Mouse (Mus musculus): ENCODE results near the gene Acsl4.

Acsl4 gene

GRCm38 (mm10) chrX:142358427-142358826 lies 31.9 kb downstream of the Acsl4 start:
- DNase-seq (ENCODE audit: low spot score in 2 of 2), result no peak

- DNase-seq (ENCODE audit: low spot score in 2 of 2), result no peak
Measured at GRCm38 (mm10) chrX:142336207-142336606, 54.1 kb downstream of the Acsl4 start.

GRCm38 (mm10) chrX:142335502-142335901 lies 54.8 kb downstream of the Acsl4 start:
- DNase-seq (ENCODE audit: low spot score in 2 of 2), result no peak

GRCm38 (mm10) chrX:142325760-142326159 lies 64.6 kb downstream of the Acsl4 start:
- no peak for DNase-seq (ENCODE audit: low spot score in 2 of 2)

GRCm38 (mm10) chrX:142316106-142316505 lies 74.2 kb downstream of the Acsl4 start:
- DNase-seq (ENCODE audit: low spot score in 2 of 2), result no peak

- no peak for DNase-seq (ENCODE audit: low spot score in 2 of 2)
Measured at GRCm38 (mm10) chrX:142315270-142315669, 75.1 kb downstream of the Acsl4 start.

- DNase-seq (ENCODE audit: low spot score in 2 of 2), result no peak
Measured at GRCm38 (mm10) chrX:142314307-142315024, 75.9 kb downstream of the Acsl4 start.

DNA sequence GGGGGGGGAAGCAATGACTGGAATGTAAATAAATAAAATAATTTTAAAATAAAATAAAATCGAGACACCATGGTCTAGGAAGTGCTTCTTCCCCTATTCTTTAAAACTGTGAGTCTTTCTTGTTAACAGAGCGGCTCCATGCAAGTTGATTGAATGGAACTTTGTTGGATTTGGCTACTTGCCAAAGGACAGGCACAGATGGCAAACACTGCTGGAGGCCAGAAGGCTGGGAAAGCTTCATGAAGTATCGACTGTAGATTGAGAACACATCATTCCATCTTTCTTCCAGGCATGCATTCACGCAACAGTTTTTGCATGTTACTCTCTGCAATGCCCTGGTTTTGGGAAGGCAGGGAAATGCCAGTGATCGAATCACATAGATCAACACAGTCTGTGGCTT lies 79.9 kb downstream of the Acsl4 start:
- no peak for DNase-seq (ENCODE audit: low spot score in 2 of 2)

DNA sequence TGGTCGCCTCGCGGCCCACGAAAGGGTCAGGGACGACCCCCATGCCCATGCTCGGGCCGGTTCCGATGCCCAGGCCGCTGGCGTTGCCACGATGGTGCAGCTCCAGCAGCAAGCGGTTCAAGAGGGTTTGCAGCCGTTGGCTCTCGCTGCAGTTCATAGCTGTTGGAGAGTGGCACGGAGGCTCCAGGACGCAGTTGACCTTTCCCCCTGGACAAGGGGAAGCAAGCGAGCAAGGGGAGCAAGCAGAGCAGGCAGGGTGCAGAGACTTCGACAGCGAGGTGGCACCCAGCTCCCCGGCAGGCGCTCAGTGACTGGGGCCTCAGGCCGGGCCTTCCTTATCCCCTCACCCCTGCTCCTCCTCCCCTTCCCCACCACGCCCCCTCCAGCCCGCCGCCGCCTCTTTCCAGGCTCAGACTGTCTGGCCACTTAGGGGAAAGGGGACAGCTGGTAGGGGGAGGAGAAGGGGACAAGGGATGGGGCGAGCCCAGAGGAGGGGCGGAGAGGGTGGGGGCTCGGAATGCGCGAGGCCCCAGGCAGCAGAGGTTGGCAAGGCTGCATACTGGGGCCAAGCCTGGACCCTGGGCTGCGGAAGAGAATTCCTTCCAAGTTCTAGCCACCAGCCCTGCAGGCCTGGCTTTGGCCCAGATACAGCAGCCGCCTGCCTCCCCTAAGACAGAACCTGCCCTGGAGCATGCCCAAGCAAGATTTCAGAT lies 84.3 kb downstream of the Acsl4 start, which contains the start of gene Kcne1l:
Kcne1l (minus strand) TSS at position 426 of the 713 bp plus-strand sequence.
- no peak for DNase-seq (ENCODE audit: low spot score in 2 of 2)

- no peak for DNase-seq (ENCODE audit: low spot score in 2 of 2)
Measured at GRCm38 (mm10) chrX:142305010-142305868, 85.1 kb downstream of the Acsl4 start.

DNA sequence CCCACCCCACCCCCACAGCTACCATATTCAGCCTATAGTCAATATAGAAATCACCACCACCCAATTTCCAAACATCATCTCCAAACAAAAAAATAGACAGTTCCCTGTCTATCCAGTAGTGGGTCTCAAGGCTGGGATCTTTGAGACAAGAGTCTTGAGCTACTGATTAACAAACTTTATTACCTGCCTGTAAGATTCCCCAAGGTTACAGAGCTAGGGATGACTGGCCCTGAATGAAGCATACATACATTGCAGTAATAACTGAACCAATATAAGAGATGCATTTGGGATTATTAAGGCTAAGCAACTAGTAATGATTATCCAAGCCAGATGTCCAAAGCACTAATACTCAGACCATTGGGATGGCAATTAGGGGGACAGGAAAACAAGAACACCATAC lies 85.7 kb downstream of the Acsl4 start:
- no peak for DNase-seq (ENCODE audit: low spot score in 2 of 2)

- no peak for DNase-seq (ENCODE audit: low spot score in 2 of 2)
Measured at GRCm38 (mm10) chrX:142303456-142303855, 86.9 kb downstream of the Acsl4 start.

DNA sequence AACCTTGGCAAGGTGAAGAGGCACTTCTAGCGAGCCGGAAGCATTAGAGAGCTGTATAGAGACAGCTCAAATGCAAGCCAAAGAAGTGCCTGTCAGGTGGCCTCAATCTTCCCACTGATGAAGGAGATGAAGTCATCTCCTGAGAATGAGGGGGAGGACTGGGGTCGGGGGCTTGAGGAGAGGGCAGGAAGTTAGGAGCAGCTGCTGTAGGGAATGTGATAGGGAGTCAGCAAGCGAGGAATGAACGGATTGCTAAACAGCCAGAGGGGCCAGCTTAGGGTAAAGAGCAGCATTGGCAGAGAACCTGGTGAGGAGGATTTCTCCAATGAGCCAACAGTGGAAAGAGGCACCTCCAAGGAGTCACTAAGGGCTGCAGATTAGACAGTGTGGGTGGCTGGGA lies 104.4 kb downstream of the Acsl4 start:
- no peak for DNase-seq (ENCODE audit: low spot score in 2 of 2)

DNA sequence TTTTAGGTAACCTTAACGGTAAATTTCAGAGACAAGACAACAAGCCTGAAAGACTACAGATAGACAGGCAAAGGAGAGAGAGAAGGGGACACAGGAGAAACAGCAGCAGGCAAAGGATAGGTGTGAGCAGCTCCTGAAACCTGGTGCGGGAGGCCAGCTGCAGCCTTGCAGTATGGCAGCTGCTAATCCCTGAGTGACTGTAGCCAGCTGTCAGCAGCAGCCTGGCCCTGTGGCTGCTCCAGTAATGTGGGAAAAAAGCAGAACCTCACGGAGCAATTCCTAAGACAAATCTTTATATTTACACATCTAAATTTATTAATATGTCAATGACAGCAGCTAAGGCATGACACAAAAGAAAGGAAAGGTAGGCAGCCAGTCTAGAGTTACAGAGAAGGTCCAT lies 113.8 kb downstream of the Acsl4 start:
- no peak for DNase-seq (ENCODE audit: low spot score in 2 of 2)

DNA sequence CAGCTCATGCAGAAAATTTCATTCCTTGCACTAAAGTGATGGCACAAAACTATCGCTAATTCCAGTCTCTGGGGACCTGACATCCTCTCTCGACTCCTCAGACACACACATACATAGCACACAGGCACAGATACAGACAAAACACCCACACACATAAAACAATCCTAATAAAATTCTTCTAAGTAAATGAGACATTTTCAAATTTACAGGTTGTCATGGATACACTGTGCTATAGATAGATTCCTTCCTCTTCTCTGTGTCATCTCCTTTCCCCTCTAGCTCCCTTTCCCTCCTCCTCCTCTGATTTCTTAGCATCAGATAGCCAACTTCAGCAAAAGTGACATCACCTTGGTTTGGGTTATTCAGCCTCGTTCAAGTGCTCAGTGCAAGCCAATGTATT lies 114.3 kb downstream of the Acsl4 start:
- no peak for DNase-seq (ENCODE audit: low spot score in 2 of 2)

All from spleen, postnatal 14 days (tissue).